Mouse (Mus musculus): Measurements from ENCODE around the gene Wrap73. TPM values are rescaled to one million over a fixed set of nuclear protein-coding genes. Genes with fewer than 3 reads are reported as not detected.
A peak's percentile ranks its signal among the peaks of the same experiment; 100 is the strongest.

The Wrap73 gene
- 7.4 and 9.0 TPM in 2 replicates for polyA plus RNA-seq (2011; ENCODE audit: insufficient read depth, insufficient read length, low replicate concordance, missing spikeins)

DNA sequence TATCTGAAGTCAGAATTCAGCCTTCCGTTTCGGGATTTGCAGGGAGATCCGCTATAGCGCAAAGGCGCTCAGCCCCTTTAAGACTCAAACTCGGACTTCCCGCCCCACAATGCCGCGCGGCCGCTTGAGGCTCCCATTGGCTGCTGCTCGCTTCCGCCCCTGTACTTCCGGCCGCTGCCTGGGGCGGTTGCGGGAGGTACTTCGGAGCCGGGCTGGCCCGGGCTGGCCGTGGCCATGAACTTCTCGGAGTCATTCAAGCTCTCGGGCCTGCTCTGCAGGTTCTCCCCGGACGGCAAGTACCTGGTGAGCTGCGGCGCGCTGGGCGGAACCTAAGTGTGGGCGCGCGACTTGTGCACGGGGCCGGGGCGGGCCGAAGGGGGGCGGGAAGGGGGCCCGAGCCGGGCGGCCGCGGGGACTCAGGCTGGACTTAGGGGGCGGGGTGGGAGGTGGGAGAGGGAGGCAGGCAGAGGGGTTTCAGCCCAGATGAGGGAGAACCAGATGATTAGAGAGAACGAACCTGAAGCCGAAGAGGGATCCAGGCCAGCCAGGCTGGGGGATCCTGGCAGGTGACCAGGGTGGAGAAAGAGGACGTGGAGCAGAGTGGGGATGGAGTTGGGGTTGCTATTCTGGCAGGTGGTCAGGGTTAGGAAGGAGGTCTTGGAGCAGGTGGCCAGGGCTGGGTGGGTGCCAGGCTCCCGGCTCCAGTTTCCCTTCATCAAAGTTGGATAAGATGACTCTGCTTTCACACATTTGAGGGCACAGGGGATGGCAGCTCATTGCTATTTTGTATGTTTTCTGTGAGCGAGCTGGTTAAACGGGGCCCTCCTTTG, at the start of gene Wrap73:
Gene Wrap73 (plus strand): TSS at position 162 of the 830 bp plus-strand sequence.
- H3K27ac ChIP-seq (ENCODE audit: control insufficient read depth, insufficient read depth, low read depth, low read length, poor library complexity), result peak within 1 kb of the TSS; percentile 50; the same call in 1 of the 2 replicates
- TF ChIP-seq CTCF (IDR thresholded peaks at IDR 0.05; ENCODE audit: control insufficient read depth, insufficient read depth, low read length) (no peak), POLR2A (IDR thresholded peaks at IDR 0.05; ENCODE audit: borderline replicate concordance, control insufficient read depth, low read depth, low read length) (peak; percentile 63; the same call in 1 of the 2 replicates)
- no peaks in the 10 kb centered on the region; the same call in 1 of the 2 replicates for H3K4me1 ChIP-seq (ENCODE audit: control insufficient read depth, insufficient read depth, low read length)
- under 1% methylated on average over 49 of the region's 49 CpGs for WGBS
- H3K4me3 ChIP-seq (replicated peaks; ENCODE audit: control insufficient read depth, low read depth, low read length), result peak within 1 kb of the TSS; percentile 90

DNA sequence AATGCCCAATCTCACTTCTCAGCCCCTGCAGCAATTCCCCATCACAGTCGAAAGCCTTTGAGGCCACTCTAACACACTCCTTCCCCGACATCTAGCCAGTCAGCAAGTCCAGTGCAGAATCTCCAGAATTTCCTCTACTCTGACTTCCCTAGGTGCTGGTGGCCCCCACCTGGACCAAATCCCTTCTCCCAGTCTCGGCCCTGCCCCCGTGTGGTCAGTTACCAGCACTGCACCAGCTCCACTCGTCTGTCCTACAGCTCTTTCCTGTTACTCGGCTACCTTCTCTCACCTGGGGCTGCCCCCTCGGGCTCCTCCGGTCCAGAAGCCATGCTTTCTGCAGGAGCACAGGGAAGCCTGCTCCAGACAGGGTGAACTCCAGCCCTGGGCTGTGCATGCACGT, 49.0 kb upstream of the Wrap73 start:
- 18% methylated on average over 9 of the region's 9 CpGs for WGBS
- Histone ChIP-seq H3K4me3 (replicated peaks; ENCODE audit: control insufficient read depth, low read depth, low read length) (no peak overlapping the region), H3K27ac (ENCODE audit: control insufficient read depth, insufficient read depth, low read depth, low read length, poor library complexity) (no peak overlapping the region), H3K4me1 (ENCODE audit: control insufficient read depth, insufficient read depth, low read length) (no peaks in the 10 kb centered on the region)
- TF ChIP-seq POLR2A (IDR thresholded peaks at IDR 0.05; ENCODE audit: borderline replicate concordance, control insufficient read depth, low read depth, low read length), result no peak
- peak; percentile 74 for TF ChIP-seq CTCF (IDR thresholded peaks at IDR 0.05; ENCODE audit: control insufficient read depth, insufficient read depth, low read length)

DNA sequence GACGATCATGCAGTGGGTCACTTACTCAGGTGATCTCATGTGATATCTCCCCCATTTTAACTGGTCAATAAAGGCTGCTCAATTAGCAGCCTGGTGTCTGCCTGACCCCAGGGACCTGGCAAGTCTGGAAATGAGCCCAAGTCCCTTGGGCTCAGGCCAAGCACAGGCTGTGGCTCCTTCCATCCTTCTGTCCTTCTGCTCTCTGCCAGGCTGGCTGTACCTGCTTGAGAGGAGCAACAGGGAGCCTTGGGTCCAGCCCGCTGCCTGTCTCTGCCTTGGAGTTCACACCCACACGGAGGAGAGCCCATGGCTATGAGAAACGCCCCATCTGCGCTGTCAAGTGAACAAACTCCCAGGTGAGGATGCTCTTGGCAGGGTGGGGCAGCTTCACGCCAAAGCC, 46.1 kb upstream of the Wrap73 start:
- Histone ChIP-seq H3K4me1 (ENCODE audit: control insufficient read depth, insufficient read depth, low read length) (no peaks in the 10 kb centered on the region), H3K27ac (ENCODE audit: control insufficient read depth, insufficient read depth, low read depth, low read length, poor library complexity) (no peak overlapping the region), H3K4me3 (replicated peaks; ENCODE audit: control insufficient read depth, low read depth, low read length) (no peak overlapping the region)
- TF ChIP-seq POLR2A (IDR thresholded peaks at IDR 0.05; ENCODE audit: borderline replicate concordance, control insufficient read depth, low read depth, low read length), result no peak
- TF ChIP-seq CTCF (IDR thresholded peaks at IDR 0.05; ENCODE audit: control insufficient read depth, insufficient read depth, low read length), result no peak
- WGBS, result 21% methylated on average over 6 of the region's 6 CpGs

DNA sequence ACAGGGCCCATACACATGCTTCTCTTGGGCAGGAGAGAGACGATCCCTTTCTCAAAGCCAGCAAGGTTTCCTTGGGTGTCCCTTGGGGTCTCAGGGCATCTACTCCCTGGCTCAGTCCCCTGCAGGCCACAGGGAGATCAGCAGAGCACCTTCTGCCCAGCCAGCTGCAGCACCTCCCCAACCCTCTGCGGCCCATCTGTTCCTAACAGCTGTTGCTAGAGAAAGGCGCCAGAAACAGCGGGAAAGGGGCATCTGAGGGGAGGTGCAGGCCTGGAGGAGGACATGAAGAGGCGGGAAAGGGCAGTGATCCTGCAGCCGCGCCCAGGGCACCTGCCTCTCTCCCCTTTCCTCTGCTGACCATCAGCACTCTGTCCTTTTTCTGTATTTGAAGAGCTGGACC, 42.8 kb upstream of the Wrap73 start:
- Histone ChIP-seq H3K27ac (ENCODE audit: control insufficient read depth, insufficient read depth, low read depth, low read length, poor library complexity) (no peak overlapping the region), H3K4me3 (replicated peaks; ENCODE audit: control insufficient read depth, low read depth, low read length) (no peak overlapping the region), H3K4me1 (ENCODE audit: control insufficient read depth, insufficient read depth, low read length) (no peaks in the 10 kb centered on the region)
- TF ChIP-seq CTCF (IDR thresholded peaks at IDR 0.05; ENCODE audit: control insufficient read depth, insufficient read depth, low read length) (no peak), POLR2A (IDR thresholded peaks at IDR 0.05; ENCODE audit: borderline replicate concordance, control insufficient read depth, low read depth, low read length) (no peak)
- 37% methylated on average over 7 of the region's 7 CpGs for WGBS

DNA sequence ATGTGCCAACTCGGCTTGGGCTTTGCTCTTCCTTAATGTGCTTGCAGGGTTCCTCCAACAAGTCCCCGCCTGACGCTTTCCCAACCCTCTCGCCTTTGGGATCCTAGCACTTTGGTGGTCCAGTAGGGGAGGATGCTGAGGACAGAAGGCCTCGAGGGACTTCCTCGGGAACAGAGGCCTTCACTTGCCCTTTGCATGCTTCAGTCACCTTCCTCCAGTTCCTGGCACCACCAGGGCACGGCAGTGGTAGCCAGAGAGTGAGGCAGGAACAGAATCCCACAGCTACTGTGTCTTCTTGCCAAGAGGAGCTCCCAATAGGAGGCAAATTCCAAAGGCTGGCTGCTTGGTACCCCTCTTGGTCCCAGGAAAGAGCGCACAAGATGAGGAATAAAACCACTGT, 38.8 kb upstream of the Wrap73 start:
- H3K27ac ChIP-seq (ENCODE audit: control insufficient read depth, insufficient read depth, low read depth, low read length, poor library complexity), result no peak overlapping the region
- no peak for TF ChIP-seq CTCF (IDR thresholded peaks at IDR 0.05; ENCODE audit: control insufficient read depth, insufficient read depth, low read length)
- no peaks in the 10 kb centered on the region for H3K4me1 ChIP-seq (ENCODE audit: control insufficient read depth, insufficient read depth, low read length)
- H3K4me3 ChIP-seq (replicated peaks; ENCODE audit: control insufficient read depth, low read depth, low read length), result no peak overlapping the region
- 61% methylated on average over 8 of the region's 8 CpGs for WGBS

DNA sequence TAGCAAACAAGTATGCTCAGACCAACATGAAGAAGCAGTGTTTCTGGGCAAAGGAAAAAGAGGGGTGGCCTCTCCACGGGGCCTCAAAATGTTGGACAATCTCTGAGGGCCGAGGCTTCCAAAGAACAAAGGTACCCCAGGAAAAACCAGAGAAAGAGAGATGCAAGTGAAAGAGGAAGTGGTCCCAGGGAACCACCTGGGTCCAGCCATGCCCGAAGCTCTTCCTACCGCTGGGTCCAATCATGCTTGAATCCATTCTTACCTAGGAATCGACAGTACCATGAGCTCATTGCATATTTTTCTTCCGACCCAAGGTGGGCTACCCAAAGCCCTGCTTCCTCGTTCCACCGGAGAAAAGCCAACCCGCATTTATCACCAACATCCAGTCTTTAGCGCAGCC, 38.3 kb upstream of the Wrap73 start:
- 68% methylated on average over 10 of the region's 10 CpGs for WGBS
- Histone ChIP-seq H3K4me1 (ENCODE audit: control insufficient read depth, insufficient read depth, low read length) (no peaks in the 10 kb centered on the region), H3K27ac (ENCODE audit: control insufficient read depth, insufficient read depth, low read depth, low read length, poor library complexity) (no peak overlapping the region), H3K4me3 (replicated peaks; ENCODE audit: control insufficient read depth, low read depth, low read length) (no peak overlapping the region)
- TF ChIP-seq CTCF (IDR thresholded peaks at IDR 0.05; ENCODE audit: control insufficient read depth, insufficient read depth, low read length) (no peak), POLR2A (IDR thresholded peaks at IDR 0.05; ENCODE audit: borderline replicate concordance, control insufficient read depth, low read depth, low read length) (no peak)

DNA sequence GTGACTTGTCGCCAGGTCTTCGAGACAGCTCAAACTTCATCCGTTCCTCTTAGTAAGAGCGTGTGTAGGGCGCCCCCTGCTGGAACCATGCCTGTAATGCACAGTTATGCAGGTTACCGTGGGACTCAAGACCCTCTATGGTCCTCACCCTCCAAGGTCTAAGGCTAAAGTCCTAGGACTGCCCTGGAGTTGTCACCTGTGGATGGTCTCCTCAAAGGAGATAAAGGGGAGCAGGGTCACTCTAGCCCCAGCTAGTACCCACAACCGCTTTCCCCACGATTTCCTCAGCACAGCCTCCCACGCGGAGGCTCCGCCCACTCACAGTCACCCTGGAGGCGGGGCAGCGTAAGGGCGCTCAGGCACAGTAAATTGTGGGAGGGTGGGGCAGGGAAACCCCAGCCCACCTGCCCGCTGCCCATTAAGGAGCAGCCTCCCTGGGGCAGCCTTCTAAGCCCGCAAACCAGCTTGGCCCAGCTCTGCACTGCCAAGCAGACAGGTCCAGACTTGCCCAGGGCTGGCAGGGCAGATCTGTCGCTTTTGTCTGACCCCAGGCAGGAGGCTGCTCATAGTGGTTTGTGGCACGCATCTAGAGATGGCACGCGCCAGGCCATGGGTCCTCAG, 36.7 kb upstream of the Wrap73 start:
- TF ChIP-seq POLR2A (IDR thresholded peaks at IDR 0.05; ENCODE audit: borderline replicate concordance, control insufficient read depth, low read depth, low read length) (no peak), CTCF (IDR thresholded peaks at IDR 0.05; ENCODE audit: control insufficient read depth, insufficient read depth, low read length) (peak; percentile 87)
- H3K4me3 ChIP-seq (replicated peaks; ENCODE audit: control insufficient read depth, low read depth, low read length), result no peak overlapping the region
- WGBS, result 29% methylated on average over 20 of the region's 20 CpGs
- H3K4me1 ChIP-seq (ENCODE audit: control insufficient read depth, insufficient read depth, low read length), result no peaks in the 10 kb centered on the region
- no peak overlapping the region for H3K27ac ChIP-seq (ENCODE audit: control insufficient read depth, insufficient read depth, low read depth, low read length, poor library complexity)

DNA sequence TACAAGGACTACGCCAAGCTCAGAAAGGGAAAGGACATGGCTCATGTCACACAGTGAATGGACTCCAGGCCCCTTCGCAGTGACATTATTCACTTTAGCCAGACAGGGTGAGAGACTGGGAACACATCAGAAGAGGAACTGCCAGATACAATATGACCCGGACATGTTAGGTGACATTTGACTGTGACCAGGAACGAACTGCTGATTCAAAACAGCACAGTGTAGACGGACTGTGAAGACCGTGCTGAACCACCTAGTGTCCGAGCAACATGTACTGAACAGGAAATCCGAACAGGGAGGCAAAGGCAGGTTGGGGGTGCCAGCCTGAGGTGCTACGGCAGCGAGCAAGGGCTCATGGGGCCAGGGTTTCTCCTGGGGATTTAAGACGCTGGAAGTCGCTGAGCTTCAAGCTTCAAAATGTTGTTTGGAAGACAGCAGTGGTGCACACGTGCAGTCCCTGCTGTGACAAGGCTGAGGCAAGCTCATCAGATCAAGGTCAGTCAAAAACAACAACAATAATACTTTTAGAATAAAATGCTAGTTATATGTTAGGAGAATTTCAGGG, 35.6 kb upstream of the Wrap73 start:
- no peak overlapping the region for H3K27ac ChIP-seq (ENCODE audit: control insufficient read depth, insufficient read depth, low read depth, low read length, poor library complexity)
- H3K4me3 ChIP-seq (replicated peaks; ENCODE audit: control insufficient read depth, low read depth, low read length), result no peak overlapping the region
- no peaks in the 10 kb centered on the region for H3K4me1 ChIP-seq (ENCODE audit: control insufficient read depth, insufficient read depth, low read length)
- WGBS, result 66% methylated on average over 13 of the region's 13 CpGs
- TF ChIP-seq CTCF (IDR thresholded peaks at IDR 0.05; ENCODE audit: control insufficient read depth, insufficient read depth, low read length) (no peak), POLR2A (IDR thresholded peaks at IDR 0.05; ENCODE audit: borderline replicate concordance, control insufficient read depth, low read depth, low read length) (no peak)

Data from bone marrow, adult 2 months (tissue).